Mouse (Mus musculus) liver, embryonic 13.5 days (tissue): ENCODE results near the gene Chst8. TPM values are rescaled to one million over a fixed set of nuclear protein-coding genes. Genes with fewer than 3 reads are reported as not detected.

Experiments used
- ATAC-seq: fragments of 200-750 bp; cut with Nextera tagmentation; 2 replicates; pipeline ENCODE4 v1.8.0; 2017; ENCODE audit warnings: low read depth, mild to moderate bottlenecking, moderate number of reproducible peaks, moderate library complexity
- DNase-seq: peaks from one replicate; pipeline ENCODE4 v3.0.0; 2022
- H3K27ac ChIP-seq: fragments of 300-500 bp; sonication (generic); 2 replicates; pipeline ENCODE4 v1.5.1; 2015; ENCODE audit warnings: moderate library complexity, mild to moderate bottlenecking, inconsistent platforms
- H3K27me3 ChIP-seq: fragments of 300-500 bp; sonication (generic); 2 replicates; pipeline ENCODE4 v1.6.1; 2015; ENCODE audit warnings: mild to moderate bottlenecking, inconsistent platforms
- H3K36me3 ChIP-seq: fragments of 300-500 bp; sonication (generic); 2 replicates; pipeline ENCODE4 v1.6.1; 2015; ENCODE audit warnings: mild to moderate bottlenecking, inconsistent platforms
- H3K4me1 ChIP-seq: fragments of 300-500 bp; sonication (generic); replicated peaks from 2 replicates; pipeline ENCODE4 v1.6.1; 2015; ENCODE audit warnings: inconsistent platforms
- H3K4me2 ChIP-seq: fragments of 300-500 bp; sonication (generic); 2 replicates; pipeline ENCODE4 v1.6.1; 2015; ENCODE audit warnings: inconsistent platforms, mild to moderate bottlenecking, moderate library complexity
- H3K4me3 ChIP-seq: fragments of 300-500 bp; sonication (generic); replicated peaks from 2 replicates; pipeline ENCODE4 v1.5.1; 2015; ENCODE audit warnings: mild to moderate bottlenecking, inconsistent platforms
- H3K9ac ChIP-seq: fragments of 300-500 bp; sonication (generic); 2 replicates; pipeline ENCODE4 v1.6.1; 2015; ENCODE audit warnings: mild to moderate bottlenecking, inconsistent platforms
- H3K9me3 ChIP-seq: fragments of 300-500 bp; sonication (generic); replicated peaks from 2 replicates; pipeline ENCODE4 v1.6.1; 2016; ENCODE audit warnings: inconsistent platforms
- WGBS: fragments of 180-500 bp; shearing (Covaris S2); methylation state at CpG from one replicate; pipeline ENCODE4 v1.1.7; 2015; ENCODE audit not compliant: insufficient replicate concordance; 5-methylcytosine and 5-hydroxymethylcytosine counted together
- polyA plus RNA-seq: library from polyadenylated mRNA; unstranded; fragments of >200 nt; fragmentation: Nextera tagmentation; extraction: Ambion mirVana; gene quantifications from 2 replicates; pipeline ENCODE4 v1.2.1, GENCODE M21; 2015

Chst8 gene
- polyA plus RNA-seq, 1 experiment from 2014 or later, result 0.53 TPM

GRCm38 (mm10) chr7:34679886-34680285, 132.6 kb downstream of the Chst8 start:
- H3K4me2 ChIP-seq, result no peak overlapping the region
- H3K27ac ChIP-seq, result no peak overlapping the region
- no peaks in the 10 kb centered on the region for H3K9me3 ChIP-seq
- DNase-seq (no peak), ATAC-seq (no peak)
- 37% methylated on average over 2 of the region's 2 CpGs for WGBS
- no peaks in the 10 kb centered on the region for H3K36me3 ChIP-seq
- H3K27me3 ChIP-seq, result peaks cover 12% of the 10 kb centered on the region
- no peaks in the 10 kb centered on the region for H3K4me1 ChIP-seq
- H3K9ac ChIP-seq, result no peak overlapping the region
- H3K4me3 ChIP-seq, result no peak overlapping the region

- H3K4me3 ChIP-seq, result no peak overlapping the region
- DNase-seq, result no peak
- ATAC-seq, result no peak
- no peaks in the 10 kb centered on the region for H3K4me1 ChIP-seq
- H3K4me2 ChIP-seq, result no peak overlapping the region
- H3K27me3 ChIP-seq, result peaks cover 32% of the 10 kb centered on the region
- H3K36me3 ChIP-seq, result no peaks in the 10 kb centered on the region
- WGBS, result 12% methylated on average over 33 of the region's 33 CpGs
- no peak overlapping the region for H3K27ac ChIP-seq
- no peak overlapping the region for H3K9ac ChIP-seq
- no peaks in the 10 kb centered on the region for H3K9me3 ChIP-seq
Observed at GRCm38 (mm10) chr7:34675831-34676514, 136.5 kb downstream of the Chst8 start.

GRCm38 (mm10) chr7:34675120-34675790, 137.3 kb downstream of the Chst8 start:
- Histone ChIP-seq H3K27ac (no peak overlapping the region), H3K4me2 (no peak overlapping the region), H3K4me1 (no peaks in the 10 kb centered on the region), H3K9me3 (no peaks in the 10 kb centered on the region), H3K27me3 (peaks cover 32% of the 10 kb centered on the region), H3K9ac (no peak overlapping the region), H3K36me3 (no peaks in the 10 kb centered on the region), H3K4me3 (no peak overlapping the region)
- ATAC-seq (no peak), DNase-seq (no peak)
- 15% methylated on average over 42 of the region's 42 CpGs for WGBS

- Histone ChIP-seq H3K9me3 (no peaks in the 10 kb centered on the region), H3K4me3 (no peak overlapping the region), H3K36me3 (no peaks in the 10 kb centered on the region), H3K9ac (no peak overlapping the region), H3K27ac (no peak overlapping the region), H3K27me3 (peaks cover 32% of the 10 kb centered on the region), H3K4me2 (no peak overlapping the region), H3K4me1 (no peaks in the 10 kb centered on the region)
- no peak for DNase-seq
- WGBS, result 63% methylated on average over 4 of the region's 4 CpGs
- no peak for ATAC-seq
Observed at GRCm38 (mm10) chr7:34672916-34673315, 139.6 kb downstream of the Chst8 start.

GRCm38 (mm10) chr7:34671911-34672310, 140.6 kb downstream of the Chst8 start:
- H3K4me1 ChIP-seq, result no peaks in the 10 kb centered on the region
- no peaks in the 10 kb centered on the region for H3K9me3 ChIP-seq
- 2% methylated on average over 6 of the region's 6 CpGs for WGBS
- ATAC-seq (no peak), DNase-seq (peak; percentile 58)
- no peaks in the 10 kb centered on the region for H3K36me3 ChIP-seq
- H3K9ac ChIP-seq, result no peak overlapping the region
- H3K27ac ChIP-seq, result no peak overlapping the region
- H3K4me3 ChIP-seq, result no peak overlapping the region
- H3K27me3 ChIP-seq, result peaks cover 32% of the 10 kb centered on the region
- H3K4me2 ChIP-seq, result no peak overlapping the region

GRCm38 (mm10) chr7:34670778-34671177, 141.7 kb downstream of the Chst8 start:
- H3K4me2 ChIP-seq, result no peak overlapping the region
- no peaks in the 10 kb centered on the region for H3K4me1 ChIP-seq
- H3K27ac ChIP-seq, result no peak overlapping the region
- peaks cover 29% of the 10 kb centered on the region for H3K27me3 ChIP-seq
- ATAC-seq (no peak), DNase-seq (no peak)
- H3K9me3 ChIP-seq, result no peaks in the 10 kb centered on the region
- H3K4me3 ChIP-seq, result no peak overlapping the region
- no peaks in the 10 kb centered on the region for H3K36me3 ChIP-seq
- 56% methylated on average over 3 of the region's 3 CpGs for WGBS
- no peak overlapping the region for H3K9ac ChIP-seq

GRCm38 (mm10) chr7:34669336-34669735, 143.2 kb downstream of the Chst8 start:
- no peak overlapping the region for H3K4me2 ChIP-seq
- H3K27me3 ChIP-seq, result peaks cover 15% of the 10 kb centered on the region
- H3K27ac ChIP-seq, result no peak overlapping the region
- 25% methylated on average over 9 of the region's 9 CpGs for WGBS
- no peak overlapping the region for H3K4me3 ChIP-seq
- ATAC-seq (no peak), DNase-seq (no peak)
- H3K9ac ChIP-seq, result no peak overlapping the region
- H3K36me3 ChIP-seq, result no peaks in the 10 kb centered on the region
- no peaks in the 10 kb centered on the region for H3K4me1 ChIP-seq
- H3K9me3 ChIP-seq, result no peaks in the 10 kb centered on the region

- no peak for ATAC-seq
- no peaks in the 10 kb centered on the region for H3K36me3 ChIP-seq
- no peak overlapping the region for H3K4me2 ChIP-seq
- no peaks in the 10 kb centered on the region for H3K9me3 ChIP-seq
- no peak overlapping the region for H3K9ac ChIP-seq
- no peaks in the 10 kb centered on the region for H3K4me1 ChIP-seq
- WGBS, result 73% methylated on average over 16 of the region's 16 CpGs
- no peak overlapping the region for H3K27ac ChIP-seq
- no peak overlapping the region for H3K4me3 ChIP-seq
- no peaks in the 10 kb centered on the region for H3K27me3 ChIP-seq
- DNase-seq, result no peak
Observed at GRCm38 (mm10) chr7:34667874-34668273, 144.6 kb downstream of the Chst8 start.

- Histone ChIP-seq H3K9me3 (no peaks in the 10 kb centered on the region), H3K9ac (no peak overlapping the region)
- WGBS, result 33% methylated on average over 7 of the region's 7 CpGs
Observed at GRCm38 (mm10) chr7:34663145-34663544, 149.4 kb downstream of the Chst8 start.

GRCm38 (mm10) chr7:34662227-34662626, 150.3 kb downstream of the Chst8 start:
- no peak overlapping the region for H3K27ac ChIP-seq
- no peaks in the 10 kb centered on the region for H3K4me1 ChIP-seq
- H3K9ac ChIP-seq, result no peak overlapping the region
- WGBS, result 39% methylated on average over 5 of the region's 5 CpGs
- no peak for ATAC-seq
- peaks cover 5% of the 10 kb centered on the region; the same call in 1 of the 2 replicates for H3K27me3 ChIP-seq
- no peak overlapping the region for H3K4me3 ChIP-seq
- H3K36me3 ChIP-seq, result no peaks in the 10 kb centered on the region
- no peak overlapping the region for H3K4me2 ChIP-seq
- no peaks in the 10 kb centered on the region for H3K9me3 ChIP-seq
- no peak for DNase-seq

More at GRCm38 (mm10) chr7:34663145-34663544, 149.4 kb downstream of the Chst8 start:
- Histone ChIP-seq H3K4me1 (no peaks in the 10 kb centered on the region), H3K4me3 (no peak overlapping the region), H3K36me3 (no peaks in the 10 kb centered on the region), H3K4me2 (no peak overlapping the region), H3K27ac (no peak overlapping the region), H3K27me3 (peaks cover under 1% of the 10 kb centered on the region; the same call in 1 of the 2 replicates)
- ATAC-seq (no peak), DNase-seq (no peak)

GRCm38 (mm10) chr7:34659386-34660085, 153.0 kb downstream of the Chst8 start:
- ATAC-seq, result peak; percentile 65; the same call in 1 of the 2 replicates
- peak overlapping the region; percentile 47; the same call in 1 of the 2 replicates for H3K27ac ChIP-seq
- no peak overlapping the region for H3K4me2 ChIP-seq

More at GRCm38 (mm10) chr7:34659386-34660085, 153.0 kb downstream of the Chst8 start:
- Histone ChIP-seq H3K4me3 (no peak overlapping the region), H3K9ac (no peak overlapping the region), H3K27me3 (peaks cover 27% of the 10 kb centered on the region), H3K36me3 (no peaks in the 10 kb centered on the region), H3K4me1 (no peaks in the 10 kb centered on the region; the same call in 1 of the 2 replicates), H3K9me3 (no peaks in the 10 kb centered on the region)
- no peak for DNase-seq
- 50% methylated on average over 6 of the region's 6 CpGs for WGBS
